Mouse (Mus musculus) megakaryocyte progenitor cell, adult 5-6 weeks (primary cell): ENCODE data around the gene Thap11. TPM values are rescaled to one million over a fixed set of nuclear protein-coding genes. Genes with fewer than 3 reads are reported as not detected.
A peak's percentile ranks its signal among the peaks of the same experiment; 100 is the strongest.
"Not testable (repeated sequence)": the region's sequence is repeated elsewhere in the genome, so short reads cannot be mapped to it uniquely, and the experiment has no call there.

Experiments
- ATAC-seq: replicated peaks from 2 replicates; pipeline ENCODE4 v1.8.0; 2016; ENCODE audit warnings: mild to moderate bottlenecking, moderate TSS enrichment, inconsistent platforms; ENCODE audit not compliant: poor library complexity
- total RNA-seq, 2 experiments: library from RNA; stranded (forward) in 1 of 2; stranded (reverse) in 1 of 2; fragments of 157-497, 149-512 nt in 1 of 2; fragments of 200-1000 nt in 1 of 2; gene quantifications; 2 replicates each; pipeline versions ENCODE4 v1.2.3 to v1.2.4; 2015 to 2017

Gene Thap11
- total RNA-seq (2015) (30.9 and 32.4 TPM in 2 replicates), total RNA-seq (2017) (25.1 and 28.5 TPM in 2 replicates)

DNA sequence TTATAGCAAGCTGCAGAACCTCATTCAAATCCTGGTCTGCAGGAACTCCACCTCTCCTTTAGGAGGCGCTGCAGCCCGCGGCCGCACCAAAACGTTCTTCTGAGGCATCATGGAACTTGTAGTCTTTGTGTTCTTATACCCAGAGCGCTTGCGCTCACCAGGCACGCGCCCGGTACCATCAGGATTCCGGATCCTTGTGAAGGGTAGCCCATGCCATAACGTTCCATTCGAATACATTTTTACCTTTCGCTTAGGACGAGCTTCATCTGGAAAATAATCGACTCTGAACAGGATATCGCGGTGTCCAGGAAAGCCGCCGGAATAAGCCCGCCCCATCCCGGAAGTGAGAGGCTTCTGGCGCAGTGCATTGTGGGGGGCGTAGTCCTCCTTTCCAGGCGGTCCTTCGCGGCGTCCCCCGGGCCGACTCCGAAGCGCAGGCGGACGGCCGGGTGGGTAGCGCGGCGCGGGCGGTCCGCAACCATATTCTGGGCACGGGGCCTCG is at the start of gene Thap11:
Gene Thap11, plus strand, starts transcription at position 418 of the 502 bp plus-strand sequence.
- ATAC-seq: peak; percentile 62

DNA sequence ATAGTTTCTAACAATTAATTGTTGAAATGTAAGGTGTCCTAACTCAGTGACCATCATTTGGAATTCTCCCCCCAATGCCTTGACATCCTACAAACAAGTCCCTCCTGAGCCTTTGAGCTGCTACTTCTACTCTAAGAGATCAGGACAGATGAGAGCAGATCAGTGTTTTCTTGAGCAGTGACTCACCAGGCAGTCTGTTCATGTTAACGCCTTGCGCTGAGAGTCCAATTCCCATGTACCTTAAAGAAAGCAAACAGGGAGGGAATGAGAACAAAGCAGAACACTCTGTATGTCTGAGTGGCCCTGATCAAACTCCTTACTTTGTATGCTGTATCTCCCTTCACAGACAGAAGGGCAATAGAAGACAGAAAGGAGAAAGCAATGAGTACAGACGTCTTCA is 49.6 kb upstream of the Thap11 start:
- no peak for ATAC-seq

DNA sequence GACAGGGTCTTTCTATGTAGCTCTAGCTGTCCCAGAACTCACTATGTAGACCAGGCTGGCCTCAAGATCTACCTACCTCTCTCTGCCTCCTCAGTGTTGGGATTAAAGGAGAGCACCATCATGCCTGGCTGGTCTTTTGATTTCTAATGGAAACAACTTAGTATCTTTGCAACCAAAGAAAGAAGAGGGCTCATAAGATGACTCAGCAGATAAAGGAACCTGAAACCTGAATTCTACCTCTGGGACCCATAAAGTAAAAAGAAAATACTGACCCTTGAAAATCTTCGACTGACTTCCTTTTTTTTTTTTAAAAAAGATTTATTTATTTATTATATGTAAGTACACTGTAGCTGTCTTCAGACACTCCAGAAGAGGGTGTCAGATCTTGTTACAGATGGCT is 49.0 kb upstream of the Thap11 start:
- ATAC-seq: no peak

DNA sequence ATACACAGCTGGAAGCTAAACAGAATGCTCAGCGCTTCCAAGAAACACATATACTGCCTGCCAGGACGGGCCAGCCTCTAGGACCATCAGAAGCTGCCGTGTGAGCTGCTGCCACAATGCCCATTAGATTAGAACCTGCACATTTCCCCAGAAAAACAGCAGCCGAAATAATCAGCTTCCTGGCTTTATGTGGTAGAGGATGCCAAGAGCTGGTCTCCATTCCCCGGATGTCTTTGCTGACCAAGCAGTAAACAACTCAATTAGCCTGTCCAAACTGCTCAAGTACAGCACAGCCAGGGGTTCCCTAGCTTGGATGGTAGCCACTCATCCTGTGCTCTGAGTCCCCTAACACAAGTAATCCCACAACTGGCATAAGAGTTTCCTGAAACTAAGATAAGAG is 47.2 kb upstream of the Thap11 start:
- no peak for ATAC-seq

DNA sequence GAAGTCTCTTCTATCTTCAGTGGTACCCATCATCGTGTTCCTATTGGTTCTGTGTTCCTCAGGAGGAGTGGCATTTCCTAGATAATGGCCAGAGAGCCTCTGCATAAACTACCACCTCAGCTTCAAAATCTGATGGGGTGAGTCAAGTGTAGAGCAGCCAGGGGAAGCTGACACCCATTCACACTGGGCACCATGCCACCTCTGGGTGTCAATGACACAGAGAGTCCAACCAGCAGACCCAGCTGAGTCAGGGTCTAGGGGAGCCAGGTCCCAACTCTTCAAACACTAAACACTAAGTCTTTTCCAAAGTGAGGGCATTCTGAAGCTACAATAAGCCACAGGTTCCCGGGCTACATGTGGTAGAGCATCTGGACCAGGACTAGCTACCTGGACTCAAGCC is 46.5 kb upstream of the Thap11 start:
- peak; percentile 38 for ATAC-seq

DNA sequence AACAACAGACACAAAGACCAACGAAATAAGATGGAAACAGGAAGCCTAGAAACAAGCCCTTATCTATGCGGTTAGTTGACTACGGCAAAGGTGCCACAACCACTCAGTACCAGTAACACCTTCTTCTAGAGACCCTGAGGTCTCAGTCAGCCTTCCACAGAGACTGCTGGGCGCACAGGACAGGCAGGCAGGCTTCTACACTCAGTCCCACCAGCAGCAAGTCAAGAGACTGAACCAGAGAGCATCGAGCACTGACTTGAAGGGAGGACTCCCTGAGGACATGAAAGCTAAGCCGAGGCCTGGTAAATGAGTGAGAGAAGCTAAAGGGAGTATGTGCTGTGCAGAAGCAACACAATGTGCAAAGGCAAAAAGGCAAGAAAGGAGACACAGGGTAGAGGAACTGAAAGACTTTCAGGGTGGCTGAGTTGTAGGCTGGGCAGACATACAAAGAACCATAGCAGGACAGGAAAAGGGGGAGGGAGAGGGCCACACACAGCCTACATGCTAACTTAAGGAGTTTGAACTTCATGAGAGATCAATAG is 44.6 kb upstream of the Thap11 start:
- peak; percentile 25; the same call in 1 of the 2 replicates for ATAC-seq

DNA sequence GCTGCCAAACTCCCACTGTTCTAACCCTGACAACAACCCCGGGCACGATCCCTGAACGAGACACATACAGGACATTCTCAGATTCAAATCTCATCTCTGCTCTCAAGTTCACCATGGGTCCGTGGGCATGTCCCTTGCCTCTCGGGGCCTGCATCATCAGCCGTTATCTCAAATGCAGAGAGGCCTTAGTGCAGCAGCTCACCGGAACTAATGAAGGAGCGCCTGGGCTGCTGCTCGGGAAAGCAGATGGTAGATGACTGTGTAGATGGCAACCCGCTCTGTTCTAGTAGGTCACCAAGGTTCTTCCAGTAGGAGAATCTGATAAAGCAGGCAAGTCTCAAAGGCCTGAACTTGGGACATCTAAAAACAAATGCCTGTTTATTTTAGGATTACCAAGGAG is 43.9 kb upstream of the Thap11 start:
- peak; percentile 33 for ATAC-seq

DNA sequence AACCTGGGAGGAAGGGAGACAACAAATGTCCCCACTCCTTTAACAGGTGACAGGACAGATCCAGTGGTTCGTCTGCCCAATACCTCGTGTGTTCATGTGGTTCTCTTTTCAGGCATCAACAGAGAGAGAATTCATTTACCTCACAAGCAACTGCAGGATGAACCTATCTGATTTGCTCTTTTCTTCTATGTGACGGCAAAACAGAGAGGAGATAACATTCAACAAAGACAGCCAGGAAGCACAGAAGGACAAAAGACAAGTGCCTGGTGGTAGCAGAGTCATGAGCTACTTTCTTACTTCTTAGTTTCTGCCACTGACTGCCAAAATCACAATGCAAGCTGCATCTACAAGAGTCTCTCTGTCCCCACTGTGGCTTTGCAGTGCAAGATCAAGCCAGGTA is 43.4 kb upstream of the Thap11 start:
- 0 out of 2 replicates have a peak, but pooled peaks have one; percentile 6 for ATAC-seq

DNA sequence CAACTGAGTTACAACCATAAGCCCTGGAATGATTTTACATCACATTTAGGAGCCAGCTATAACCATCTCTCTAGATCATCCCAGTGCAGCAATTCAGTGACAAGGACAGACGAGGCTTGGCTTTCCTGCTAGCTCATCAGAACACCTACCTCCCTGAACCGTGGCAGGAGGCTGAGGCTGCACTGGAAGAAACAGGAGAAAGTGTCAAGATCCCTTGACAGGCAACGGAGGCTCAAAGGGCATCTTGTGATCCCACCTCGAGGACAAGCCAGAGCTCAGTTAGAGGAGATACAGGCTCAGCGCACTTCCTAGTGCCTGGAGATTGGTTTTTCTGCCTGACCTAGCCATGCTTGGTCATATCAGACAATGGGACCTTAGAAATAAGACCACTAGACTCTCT is 42.4 kb upstream of the Thap11 start:
- ATAC-seq: no peak

DNA sequence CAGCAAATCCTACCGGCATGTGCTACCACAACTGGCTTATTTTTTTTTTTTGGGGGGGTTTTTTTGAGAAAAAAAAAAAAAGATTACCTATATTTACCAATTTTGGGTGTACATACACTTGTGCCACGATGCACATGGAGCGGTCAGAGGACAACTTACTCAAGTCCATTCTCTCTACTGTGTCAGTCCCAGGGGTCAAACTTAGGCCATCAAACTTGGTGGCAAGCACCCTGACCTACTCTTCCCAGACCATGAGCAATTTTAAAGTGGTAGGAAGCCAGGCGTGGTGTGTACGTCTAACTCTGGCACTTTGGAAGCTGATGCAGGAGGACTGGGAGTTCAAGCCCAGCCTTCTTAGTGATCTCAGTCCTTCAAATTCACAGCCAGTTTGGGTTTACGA is 41.7 kb upstream of the Thap11 start:
- no peak for ATAC-seq

DNA sequence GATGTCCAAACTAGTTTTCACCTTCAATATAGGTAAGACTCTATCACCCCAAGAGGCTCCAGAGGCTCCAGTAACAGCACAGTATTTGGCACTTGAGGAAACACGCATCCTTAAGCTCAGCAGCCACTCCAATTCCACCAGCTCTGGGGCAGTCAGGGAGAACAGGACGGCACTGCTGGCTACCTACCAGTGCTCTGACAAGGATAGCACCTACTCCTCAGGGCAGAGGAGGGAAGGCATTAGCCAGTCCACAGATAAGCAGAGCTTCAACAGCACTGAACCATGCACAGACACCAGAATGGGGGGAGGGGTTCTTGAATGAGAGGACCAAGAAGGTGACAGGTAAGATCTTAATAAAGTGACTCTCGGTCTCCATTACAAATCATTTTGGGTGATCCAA is 35.3 kb upstream of the Thap11 start:
- no peak for ATAC-seq

DNA sequence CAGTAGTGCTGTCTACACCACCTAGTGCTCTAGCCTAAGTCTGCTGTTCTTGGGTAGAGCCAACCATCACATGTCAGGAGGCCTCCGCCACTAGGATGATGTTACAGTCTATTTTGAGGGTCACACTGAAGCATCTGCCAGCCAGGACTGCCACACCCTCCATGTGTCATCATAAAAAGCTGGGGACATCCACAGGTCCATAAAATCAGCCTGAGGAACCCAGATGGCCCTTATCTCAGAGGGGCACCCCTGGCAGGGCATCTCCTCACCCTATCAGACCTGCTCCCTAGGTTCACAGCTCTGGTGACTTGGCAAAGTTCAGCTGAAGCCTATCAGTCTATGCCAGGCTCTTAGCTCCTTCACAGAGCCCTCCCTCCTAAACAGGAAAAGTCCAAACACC is 34.0 kb upstream of the Thap11 start:
- ATAC-seq: peak; percentile 93

DNA sequence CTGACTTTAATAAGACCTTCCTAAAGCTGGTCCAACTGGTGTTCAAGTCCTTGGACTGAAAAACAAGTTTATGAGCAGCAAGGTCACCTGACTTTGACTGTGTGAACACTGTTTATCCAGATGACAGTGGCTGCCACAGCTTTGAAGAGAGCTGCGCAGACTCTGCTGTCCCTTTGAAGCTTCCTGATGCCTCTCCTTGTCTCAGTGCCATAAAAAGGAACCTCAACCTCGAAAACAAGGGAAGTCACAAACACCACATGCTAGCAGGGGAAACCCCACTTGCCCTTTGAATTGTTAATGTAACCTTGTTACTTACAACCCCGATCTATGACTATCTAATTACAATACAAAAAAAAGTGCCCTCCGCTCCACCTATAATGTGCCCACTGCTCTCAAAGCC is 29.4 kb upstream of the Thap11 start:
- no peak for ATAC-seq

DNA sequence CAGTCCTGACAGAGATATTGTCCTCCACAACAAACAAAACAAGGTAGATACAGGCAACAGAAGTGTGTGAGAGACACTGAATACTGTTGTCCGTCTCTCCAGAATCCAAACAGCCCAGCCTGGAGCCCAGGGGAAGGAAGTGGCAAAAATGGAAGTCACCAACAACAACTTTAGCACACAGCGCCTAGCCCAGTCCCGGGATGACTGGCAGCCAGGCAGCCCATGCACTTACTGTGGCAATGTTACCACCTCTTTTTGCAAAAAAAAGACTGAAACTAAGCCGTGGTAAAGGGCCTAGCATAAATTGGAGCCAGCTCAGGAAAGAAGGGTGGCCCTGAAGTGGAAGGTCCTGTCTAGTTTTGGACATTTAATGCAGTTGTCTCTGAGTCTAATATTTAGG is 28.6 kb upstream of the Thap11 start:
- ATAC-seq: no peak

DNA sequence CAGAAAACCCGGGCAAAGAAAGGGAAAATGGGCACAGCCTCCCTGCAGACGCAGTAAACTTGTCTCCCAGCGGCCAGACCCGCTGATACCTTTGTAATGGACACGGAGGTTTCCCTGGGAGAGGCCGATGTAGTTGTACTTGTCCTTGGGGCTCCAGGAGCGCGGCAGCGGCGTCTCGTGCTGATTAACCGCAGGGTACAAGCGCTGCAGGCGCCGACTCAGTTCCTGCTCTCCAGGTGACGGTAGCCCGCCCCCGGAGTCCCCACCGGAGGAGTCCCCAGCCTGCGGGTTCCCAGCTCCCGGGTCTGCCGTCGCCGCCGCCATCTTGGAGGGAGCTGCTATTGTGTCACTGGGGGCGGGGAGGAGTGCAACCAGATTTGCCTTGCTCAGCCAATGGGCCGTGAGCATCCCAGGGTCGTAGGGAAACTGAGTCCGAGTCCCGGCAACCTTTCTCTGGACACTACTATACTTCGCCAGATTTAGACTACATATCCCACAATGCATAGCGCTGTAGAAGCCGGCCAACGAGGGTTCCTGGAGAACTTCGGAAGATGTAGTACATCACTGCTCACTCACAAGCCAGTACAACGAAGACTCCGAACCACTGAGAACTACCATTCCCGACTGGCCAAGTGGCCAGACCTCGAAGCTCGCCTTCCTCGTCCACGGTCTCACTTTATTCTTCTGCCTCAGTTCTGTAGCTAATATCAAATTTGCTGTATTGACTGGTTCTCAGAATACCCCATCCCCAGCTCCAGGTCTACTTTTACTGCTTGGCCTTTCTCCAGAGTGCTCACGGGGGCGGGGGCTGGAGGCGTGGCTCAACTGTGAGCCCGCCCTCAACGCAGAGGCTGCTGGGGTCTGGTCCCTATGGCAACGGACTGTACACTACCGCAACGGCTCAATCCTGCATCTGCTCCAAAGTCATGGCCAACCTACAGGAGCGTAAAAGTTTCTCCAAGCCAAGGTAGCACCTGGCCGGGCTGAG is 27.8 kb upstream of the Thap11 start, which contains the start of the genes Ranbp10 and Tsnaxip1:
Gene Ranbp10, minus strand, starts transcription at position 490 of the 988 bp plus-strand sequence.
Gene Tsnaxip1, plus strand, starts transcription at position 871 of the 988 bp plus-strand sequence.
- ATAC-seq: peak; percentile 91

DNA sequence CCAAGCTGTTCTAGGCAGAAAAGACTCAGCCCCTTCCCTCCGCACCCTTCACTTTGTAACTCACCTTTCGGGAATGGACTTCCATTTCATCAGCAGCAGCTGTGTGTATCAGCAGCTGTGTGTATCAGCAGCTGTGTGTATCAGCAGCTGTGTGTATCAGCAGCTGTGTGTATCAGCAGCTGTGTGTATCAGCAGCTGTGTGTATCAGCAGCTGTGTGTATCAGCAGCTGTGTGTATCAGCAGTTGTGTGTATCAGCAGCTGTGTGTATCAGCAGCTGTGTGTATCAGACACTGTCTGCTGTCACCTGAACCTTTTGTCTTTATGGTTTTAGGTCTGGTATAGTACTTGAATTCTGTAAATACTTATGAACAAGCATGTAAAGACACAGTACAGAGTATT is 21.2 kb upstream of the Thap11 start:
- ATAC-seq: not testable (repeated sequence)

DNA sequence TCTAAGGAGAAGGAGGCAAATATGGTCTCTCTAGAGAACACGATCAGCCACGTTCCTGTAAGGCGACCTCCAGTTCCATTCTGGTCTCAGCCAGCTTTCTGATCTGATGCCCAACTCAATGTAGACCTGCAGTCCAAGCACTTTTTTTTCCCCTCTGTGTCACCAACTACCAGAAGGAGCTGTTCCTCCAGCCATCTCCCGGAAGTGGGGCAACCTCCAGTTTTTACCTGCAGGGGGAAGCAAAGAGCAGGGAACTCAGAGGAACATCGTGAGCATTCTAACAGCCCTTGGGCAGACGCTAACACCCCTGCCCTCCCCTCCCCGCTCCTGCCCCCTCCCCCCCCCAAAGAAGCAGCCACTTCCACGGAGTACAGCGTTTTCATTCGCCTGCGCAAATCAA is 19.6 kb upstream of the Thap11 start:
- peak; percentile 100 for ATAC-seq

DNA sequence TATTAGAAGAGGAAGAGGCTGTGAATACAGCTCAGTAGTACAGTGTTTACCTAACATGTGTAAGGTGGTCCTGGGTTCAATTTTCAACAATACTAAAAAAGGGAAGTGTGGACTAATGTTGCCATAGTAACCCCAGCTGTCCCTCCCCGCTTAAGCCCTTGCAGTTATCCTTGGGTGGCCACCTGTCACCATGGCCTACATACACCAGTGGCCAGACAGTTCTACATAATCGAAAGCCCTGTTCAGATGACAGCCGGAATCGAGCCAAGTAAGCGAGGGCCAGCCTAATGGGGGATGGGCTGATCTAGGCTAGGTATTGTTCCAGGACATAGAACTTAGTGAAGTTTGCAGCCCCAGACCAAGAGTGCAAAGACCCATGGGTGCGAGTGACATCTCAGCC is 17.9 kb upstream of the Thap11 start:
- no peak for ATAC-seq

DNA sequence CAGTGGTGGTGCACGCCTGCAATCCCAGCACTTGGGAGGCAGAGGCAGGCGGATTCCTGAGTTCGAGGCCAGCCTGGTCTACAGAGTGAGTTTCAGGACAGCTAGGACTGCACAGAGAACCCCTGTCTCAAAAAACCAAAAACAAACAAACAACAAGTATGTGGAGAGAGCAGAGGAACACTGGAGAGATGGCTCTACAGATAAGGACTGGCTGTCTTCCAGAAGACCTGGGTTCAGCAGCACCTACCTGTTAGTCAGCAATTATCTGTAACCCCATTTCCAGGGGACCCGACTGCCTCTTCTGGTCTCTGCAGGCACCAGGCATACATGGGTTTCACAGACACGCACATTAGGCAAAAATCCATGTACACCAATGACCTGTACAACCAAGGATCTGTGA is 15.7 kb upstream of the Thap11 start:
- no peak for ATAC-seq

DNA sequence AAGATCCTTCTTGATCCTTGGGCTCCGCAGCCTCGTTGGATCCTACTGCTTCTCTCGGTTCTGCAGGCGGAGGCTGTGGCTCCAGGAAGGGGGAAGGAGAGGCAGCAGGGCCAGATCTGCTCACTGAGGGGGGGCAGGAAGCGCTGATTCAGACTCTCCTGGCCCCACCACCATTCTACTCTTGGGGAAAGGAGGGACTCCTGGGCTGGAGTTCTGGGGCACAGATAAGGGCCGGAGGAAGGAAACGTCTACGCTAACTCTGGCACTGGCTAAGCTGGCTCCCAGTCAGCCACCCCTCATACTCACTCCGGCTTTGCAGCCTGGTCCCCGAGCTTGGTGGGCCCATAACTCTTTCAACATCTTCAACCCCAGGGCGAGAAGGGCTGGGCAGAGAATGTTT is 8.3 kb upstream of the Thap11 start:
- ATAC-seq: no peak; the same call in 1 of the 2 replicates

DNA sequence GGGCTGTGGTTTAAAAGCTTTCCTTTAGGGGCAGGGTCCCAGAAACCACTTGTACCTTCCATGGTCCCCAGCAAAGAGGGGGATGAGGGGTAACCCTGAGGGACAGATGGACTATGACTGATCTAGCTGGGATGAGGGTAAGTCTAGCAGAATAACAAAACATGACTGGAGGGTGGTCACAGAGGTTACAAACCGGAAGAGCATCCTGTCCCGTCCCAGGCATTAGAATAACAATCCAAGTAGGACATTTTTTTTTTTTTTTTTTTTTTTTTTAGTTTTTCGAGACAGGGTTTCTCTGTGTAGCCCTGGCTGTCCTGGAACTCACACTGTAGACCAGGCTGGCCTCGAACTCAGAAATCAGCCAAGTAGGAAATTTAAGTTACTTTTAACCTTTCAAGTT is 4.9 kb upstream of the Thap11 start:
- no peak for ATAC-seq

DNA sequence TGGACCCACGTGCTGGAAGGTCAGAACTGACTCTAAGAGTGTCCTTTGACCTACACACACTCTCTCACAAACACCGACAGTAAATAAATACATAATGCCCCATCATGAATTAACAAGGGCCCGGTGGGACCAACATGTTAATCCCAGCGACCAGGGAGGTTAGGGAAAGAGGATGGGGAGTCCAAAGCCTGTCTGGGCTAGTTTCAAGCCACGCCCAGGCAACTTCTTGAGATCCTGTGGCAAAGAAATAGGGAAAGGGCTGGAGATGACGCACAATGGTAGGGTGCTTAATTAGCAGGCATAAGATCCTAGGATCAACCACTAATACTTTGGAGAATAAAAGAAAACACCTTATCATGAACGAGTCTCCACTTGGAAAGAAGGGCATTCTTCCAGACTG is 4.3 kb upstream of the Thap11 start:
- ATAC-seq: no peak
